Comparison of ENCODE assay signal across 8 mouse cellular contexts in genomic region chr12:24710672-24711071, GRCm38 (mm10). TPM values are rescaled to one million over a fixed set of nuclear protein-coding genes. Genes with fewer than 3 reads are reported as not detected.
DNase-seq lines count a peak whose midpoint lies in the region; ATAC-seq and TF ChIP-seq lines count a peak whose summit lies in the region.

No protein-coding gene starts in this region.

- H3K27me3 ChIP-seq in spleen, adult 2 months (ENCODE audit: control insufficient read depth, insufficient read depth, low read length) = 0 out of 2 replicates have a peak, but pooled peaks cover 2% of the 10 kb centered on the region
- 0 out of 2 replicates have a peak, but pooled peaks cover 4% of the 10 kb centered on the region for H3K27me3 ChIP-seq in hindbrain, embryonic 12.5 days

- TF ChIP-seq CTCF in spleen, adult 2 months (IDR thresholded peaks at IDR 0.05; ENCODE audit: extremely low read depth, insufficient read depth, insufficient read length, insufficient replicate concordance) = peak; percentile 21; the same call in 1 of the 2 replicates

- no peak for ATAC-seq in hindbrain, embryonic 12.5 days (ENCODE audit: low FRiP score)
- 0 out of 2 replicates have a peak, but pooled peaks have one; percentile 14 for ATAC-seq in megakaryocyte, adult 5-6 weeks (ENCODE audit: poor library complexity, severe bottlenecking)

- peak; percentile 50 for DNase-seq in adrenal gland, postnatal 10 days
- DNase-seq in adrenal gland, postnatal 4 days (ENCODE audit: low spot score in 2 of 2) = no peak
- DNase-seq in spleen, adult 2 months (ENCODE audit: low read depth in 1 of 2, low spot score in 2 of 2) = peak; percentile 14 to 33
- no peak for DNase-seq in spleen, postnatal 36 days (ENCODE audit: low spot score in 2 of 2)
- DNase-seq in frontal cortex, postnatal 25 days (ENCODE audit: low spot score in 2 of 2) = no peak
- DNase-seq in right cerebral cortex, adult 2 months (ENCODE audit: low spot score in 2 of 2) = no peak

- H3K4me2 ChIP-seq in hindbrain, embryonic 12.5 days (replicated peaks) = peak overlapping the region; percentile 2; the same call in 1 of the 2 replicates

- H3K27ac ChIP-seq in spleen, adult 2 months (ENCODE audit: insufficient read depth, low read length) = no peak overlapping the region
- H3K27ac ChIP-seq in hindbrain, embryonic 12.5 days = no peak overlapping the region

- peaks cover 13% of the 10 kb centered on the region for H3K4me1 ChIP-seq in spleen, adult 2 months (ENCODE audit: control insufficient read depth, insufficient read depth, insufficient read length)
- peaks cover 25% of the 10 kb centered on the region for H3K4me1 ChIP-seq in hindbrain, embryonic 12.5 days

- TF ChIP-seq POLR2A in spleen, adult 2 months (IDR thresholded peaks at IDR 0.05; ENCODE audit: low read depth, low read length) = no peak

- no peak overlapping the region for H3K9ac ChIP-seq in hindbrain, embryonic 12.5 days

- 65% methylated on average over 5 of the region's 5 CpGs for WGBS in spleen, adult 2 months
- WGBS in hindbrain, embryonic 12.5 days = 64% methylated on average over 5 of the region's 5 CpGs

- no peaks in the 10 kb centered on the region for H3K9me3 ChIP-seq in hindbrain, embryonic 12.5 days (replicated peaks)

- no peaks in the 10 kb centered on the region for H3K36me3 ChIP-seq in spleen, adult 2 months (ENCODE audit: control insufficient read depth, insufficient read depth, low read length)
- 0 out of 2 replicates have a peak, but pooled peaks cover 10% of the 10 kb centered on the region for H3K36me3 ChIP-seq in hindbrain, embryonic 12.5 days

- no peak overlapping the region for H3K4me3 ChIP-seq in spleen, adult 2 months (ENCODE audit: extremely low read depth, insufficient read depth, insufficient read length)
- no peak overlapping the region for H3K4me3 ChIP-seq in hindbrain, embryonic 12.5 days

RNA-seq across cellular contexts. Expression of gene Rrm2, which starts 2.6 kb away (rescaled TPM):
- 10 to 100 TPM; 43.7 to 50.5 TPM for total RNA-seq in adrenal gland, postnatal 10 days (2021)
- 10 to 100 TPM; 75.1 to 95.2 TPM for total RNA-seq in adrenal gland, postnatal 4 days (2021)
- 12.7 and 23.1 TPM in 2 replicates for polyA plus RNA-seq in spleen, adult 2 months (2012; rRNA removed)
- polyA plus RNA-seq in hindbrain, embryonic 12.5 days (2016; fragmentation: Nextera tagmentation; extraction: Ambion mirVana) = 203 and 212 TPM in 2 replicates
- 157 TPM in 2 replicates for total RNA-seq in megakaryocyte, adult 5-6 weeks (2015)
- total RNA-seq in megakaryocyte, adult 5-6 weeks (2017) = 134 and 135 TPM in 2 replicates

RNA-seq across cellular contexts. Expression of gene Cys1, which starts 29.1 kb away (rescaled TPM):
- 1 to 10 TPM; 2.7 to 4.4 TPM for total RNA-seq in adrenal gland, postnatal 10 days (2021)
- 10 to 100 TPM in 1 of 2 experiments, 1 to 10 TPM in 1; 3.0 to 12.8 TPM for total RNA-seq in adrenal gland, postnatal 4 days (2021)
- polyA plus RNA-seq in spleen, adult 2 months (2012; rRNA removed) = 2.2 and 2.7 TPM in 2 replicates
- 1.2 and 1.6 TPM in 2 replicates for polyA plus RNA-seq in hindbrain, embryonic 12.5 days (2016; fragmentation: Nextera tagmentation; extraction: Ambion mirVana)
- not detected in 2 replicates for total RNA-seq in megakaryocyte, adult 5-6 weeks (2015)
- total RNA-seq in megakaryocyte, adult 5-6 weeks (2017) = not detected in 2 replicates

RNA-seq across cellular contexts. Expression of gene Klf11, which starts 59.6 kb away (rescaled TPM):
- total RNA-seq in adrenal gland, postnatal 10 days (2021) = 10 to 100 TPM; 20.5 to 21.4 TPM
- 10 to 100 TPM; 30.7 TPM for total RNA-seq in adrenal gland, postnatal 4 days (2021)
- polyA plus RNA-seq in spleen, adult 2 months (2012; rRNA removed) = 8.2 and 15.3 TPM in 2 replicates
- 17.0 and 18.0 TPM in 2 replicates for polyA plus RNA-seq in hindbrain, embryonic 12.5 days (2016; fragmentation: Nextera tagmentation; extraction: Ambion mirVana)
- total RNA-seq in megakaryocyte, adult 5-6 weeks (2015) = 7.7 and 9.6 TPM in 2 replicates
- total RNA-seq in megakaryocyte, adult 5-6 weeks (2017) = 7.9 and 9.2 TPM in 2 replicates

Comparison
In these comparisons a context has a peak if more than half of its experiments do, and no peak if none do; other contexts are left out.
1. DNase-seq: peak in adrenal gland, postnatal 10 days (single experiment) and spleen, adult 2 months (2 of 2); none in adrenal gland, postnatal 4 days (0 of 2), spleen, postnatal 36 days (0 of 2), frontal cortex, postnatal 25 days (0 of 2) and right cerebral cortex, adult 2 months (0 of 2).